Mouse (Mus musculus) adrenal gland, postnatal 14 days (tissue): ENCODE data around the gene 1810024B03Rik. TPM values are rescaled to one million over a fixed set of nuclear protein-coding genes. Genes with fewer than 3 reads are reported as not detected.
A peak's percentile ranks its signal among the peaks of the same experiment; 100 is the strongest.

Source experiments
- DNase-seq: peaks from one replicate; pipeline ENCODE4 v3.0.0; 2021; ENCODE audit warnings: mixed read lengths
- total RNA-seq: library from RNA; stranded (reverse); gene quantifications from 2 replicates; pipeline ENCODE4 v1.2.3, GENCODE M21; 2021

The 1810024B03Rik gene
- total RNA-seq, 1 experiment from 2014 or later = 1.5 TPM

DNA sequence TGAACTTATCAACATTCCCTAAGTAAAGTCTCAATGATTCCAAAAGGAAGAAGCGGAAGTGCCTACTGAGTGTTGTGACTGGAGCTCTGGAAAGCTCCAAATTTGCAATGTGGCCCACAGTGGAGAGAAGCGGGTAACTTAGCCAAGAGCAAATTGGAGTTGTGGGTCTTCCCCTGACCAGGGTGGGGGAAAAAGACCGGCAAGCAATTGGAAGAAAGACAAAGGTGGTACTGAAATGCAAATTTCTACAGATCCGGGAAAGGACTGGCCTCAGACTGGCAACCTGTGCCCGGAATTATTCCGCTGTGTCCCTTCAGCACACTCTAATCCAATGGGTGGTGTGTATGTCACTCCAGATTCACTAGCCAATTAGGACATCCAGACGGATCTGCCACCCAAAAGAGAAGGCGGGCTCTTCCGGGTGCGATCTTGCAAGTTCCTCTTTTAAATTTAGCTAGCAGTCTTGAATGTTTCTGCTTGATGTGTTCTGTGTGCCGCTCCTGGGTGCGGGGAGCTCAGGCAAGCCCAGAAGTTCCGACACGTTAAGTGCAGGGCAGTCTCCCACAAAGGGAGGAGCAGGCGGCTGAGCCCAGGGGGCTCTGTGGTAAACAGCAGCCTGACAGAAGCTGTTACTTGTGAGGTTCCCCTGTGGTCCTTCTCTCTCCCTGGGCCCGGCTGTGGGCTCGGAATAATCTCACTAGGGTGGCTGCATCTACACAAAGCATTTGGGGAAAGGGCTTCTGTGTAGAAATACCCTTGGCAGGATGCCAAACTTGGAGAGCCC lies 25.3 kb downstream of the 1810024B03Rik start:
- DNase-seq = peak; percentile 89

- DNase-seq = peak; percentile 28
Measured at GRCm38 (mm10) chr2:127166261-127166660, 41.8 kb downstream of the 1810024B03Rik start.

GRCm38 (mm10) chr2:127165675-127166074 lies 42.4 kb downstream of the 1810024B03Rik start:
- DNase-seq = no peak

DNA sequence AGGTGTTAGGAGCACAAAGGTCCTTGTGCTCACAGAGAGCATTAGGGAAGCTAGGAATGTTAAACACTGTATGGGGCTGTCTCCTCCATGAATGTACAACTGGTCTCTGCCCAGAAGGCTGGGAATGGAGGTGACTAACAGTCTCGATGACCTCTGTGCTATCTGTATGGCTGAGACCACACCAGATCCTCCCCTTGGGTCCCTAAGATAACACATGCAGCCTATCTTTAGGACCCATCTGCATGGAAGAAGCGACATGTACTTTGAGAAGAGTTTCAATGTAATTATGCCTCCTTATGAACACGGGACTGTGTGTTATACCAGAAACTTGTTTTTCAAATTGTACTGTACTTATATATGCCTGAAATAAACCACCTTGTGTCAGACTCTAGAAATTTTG lies 62.4 kb downstream of the 1810024B03Rik start:
- no peak for DNase-seq

GRCm38 (mm10) chr2:127143158-127144063 lies 64.7 kb downstream of the 1810024B03Rik start, which contains the start of gene Itpripl1:
Gene Itpripl1, minus strand, starts transcription at chr2:127143442.
- DNase-seq = peak; percentile 86

DNA sequence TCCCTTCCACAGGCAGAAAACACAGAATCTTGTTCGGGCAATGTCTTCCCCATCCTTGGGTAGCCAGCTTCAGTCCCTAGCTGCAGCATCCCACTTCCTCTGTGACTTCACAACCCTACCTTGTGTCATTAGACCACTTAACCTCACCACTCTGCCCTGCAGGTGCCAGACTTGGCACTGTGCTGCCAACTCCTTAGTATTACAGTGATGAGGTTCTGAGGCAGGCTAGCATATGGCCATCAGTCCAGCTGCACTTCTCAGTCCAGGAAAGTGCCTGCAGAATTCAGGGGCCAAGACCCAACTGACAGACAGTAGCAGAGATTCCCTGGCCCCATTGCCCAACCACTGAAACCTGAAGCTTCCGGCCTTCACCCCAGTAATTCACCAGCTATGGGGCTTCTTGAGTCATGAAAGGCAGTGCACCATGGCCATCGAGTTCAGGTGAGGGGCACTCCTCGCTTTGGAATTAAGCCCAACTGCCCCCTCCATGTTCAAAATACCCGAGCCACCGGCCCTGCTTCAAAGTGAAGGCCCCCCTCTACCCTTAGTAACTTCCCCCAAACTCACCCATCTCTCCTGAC lies 65.4 kb downstream of the 1810024B03Rik start:
- no peak for DNase-seq

DNA sequence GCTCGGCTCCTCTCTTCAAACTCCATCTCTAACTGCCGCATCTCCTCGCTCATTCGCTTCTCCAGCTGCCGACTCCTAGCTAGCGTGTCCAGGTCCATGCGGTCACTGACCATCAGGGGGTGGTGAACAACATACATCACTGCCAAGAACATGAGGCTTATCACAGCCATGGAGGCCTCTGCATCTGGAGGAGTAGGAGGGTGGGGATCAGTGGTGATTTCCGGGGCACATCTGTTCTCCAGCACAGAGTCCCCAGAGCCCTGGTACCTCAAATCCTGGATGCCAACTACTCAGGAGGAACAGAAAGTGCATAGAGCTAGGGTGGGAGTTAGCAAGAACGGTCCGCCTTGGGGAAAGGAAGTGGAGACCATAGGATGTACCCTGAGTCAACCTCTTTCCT lies 66.0 kb downstream of the 1810024B03Rik start:
- DNase-seq = no peak

GRCm38 (mm10) chr2:127140011-127140410 lies 68.1 kb downstream of the 1810024B03Rik start:
- no peak for DNase-seq

DNA sequence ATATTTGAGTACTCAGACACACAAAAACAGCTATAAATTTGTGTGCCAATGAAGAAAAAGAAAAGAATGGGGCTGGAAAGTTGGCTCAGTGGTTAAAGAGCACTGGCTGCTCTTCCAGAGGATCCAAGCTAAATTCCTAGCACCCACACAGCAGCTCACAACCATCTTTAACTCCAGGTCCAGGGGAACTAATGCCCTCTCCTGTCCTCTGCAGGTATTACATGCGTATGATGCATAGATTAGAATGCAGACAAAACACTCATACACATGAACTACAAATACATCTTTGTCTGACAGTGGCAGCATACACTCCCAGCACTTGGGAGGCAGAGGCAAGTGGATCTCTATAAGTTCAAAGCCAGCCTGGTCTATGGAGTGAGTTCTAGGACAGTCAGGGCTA lies 68.5 kb downstream of the 1810024B03Rik start:
- no peak for DNase-seq

DNA sequence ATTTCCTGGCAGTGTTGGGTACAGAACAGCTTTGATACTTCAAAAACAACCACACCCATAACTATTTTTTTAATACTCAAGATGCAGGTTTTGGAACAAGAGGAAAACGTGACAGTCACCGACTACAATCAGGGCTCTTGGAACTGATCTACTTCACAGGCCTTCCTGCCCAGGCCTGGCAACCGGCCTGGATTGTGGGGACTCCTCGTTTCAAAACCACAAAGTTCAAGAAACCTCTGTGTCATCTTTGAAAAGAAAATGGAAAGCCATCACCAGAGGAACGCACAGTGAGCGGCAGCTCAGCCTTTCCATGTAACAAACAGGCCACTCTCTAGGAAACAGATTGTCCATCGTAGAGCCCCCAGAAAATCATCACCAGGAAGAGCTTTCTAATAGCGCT lies 69.0 kb downstream of the 1810024B03Rik start:
- DNase-seq = no peak

DNA sequence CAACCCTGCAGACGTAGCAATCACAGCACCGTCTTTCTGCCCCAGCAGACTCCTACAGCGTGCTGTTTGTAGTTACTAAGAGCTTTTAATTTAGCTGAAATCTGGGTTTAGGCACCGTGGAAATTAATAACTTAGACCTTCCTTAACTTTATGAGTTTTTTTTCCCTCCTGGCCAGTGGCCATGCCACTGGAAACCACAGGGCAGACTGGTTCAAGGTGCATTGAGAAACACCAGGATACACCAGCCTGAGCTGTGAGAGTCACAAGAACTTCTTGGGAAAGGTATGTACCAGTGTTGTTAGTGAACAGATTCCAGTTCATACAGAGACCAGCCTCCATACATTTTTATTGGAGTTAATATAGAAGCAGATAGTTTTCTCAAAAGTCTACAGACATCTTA lies 69.6 kb downstream of the 1810024B03Rik start:
- no peak for DNase-seq

DNA sequence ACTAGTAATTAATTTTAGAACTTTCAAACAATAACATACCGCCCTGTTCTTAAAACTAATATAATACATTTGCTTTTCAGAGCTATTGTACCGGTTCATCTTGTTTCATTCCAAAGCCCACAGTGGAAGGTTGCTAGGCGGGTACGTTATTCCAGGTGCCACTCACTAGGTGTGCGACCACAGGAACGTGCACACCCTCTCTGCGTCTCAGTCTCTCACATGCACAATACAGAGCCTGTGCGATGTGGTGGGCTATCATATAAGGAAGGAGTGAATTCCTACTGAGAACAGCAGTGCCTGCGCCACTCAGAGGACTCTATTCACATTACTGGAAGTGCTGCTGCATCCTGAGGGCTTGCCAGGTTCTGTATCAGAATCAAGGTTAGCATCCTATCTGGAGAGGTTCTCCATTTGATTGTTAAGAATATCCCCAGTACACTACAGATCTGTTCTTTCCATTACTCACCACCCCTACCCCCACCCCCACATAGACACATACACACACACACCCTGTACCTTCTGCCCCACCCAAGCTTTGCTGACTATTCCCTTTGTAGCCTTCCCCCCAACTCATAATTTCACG lies 70.2 kb downstream of the 1810024B03Rik start:
- no peak for DNase-seq

DNA sequence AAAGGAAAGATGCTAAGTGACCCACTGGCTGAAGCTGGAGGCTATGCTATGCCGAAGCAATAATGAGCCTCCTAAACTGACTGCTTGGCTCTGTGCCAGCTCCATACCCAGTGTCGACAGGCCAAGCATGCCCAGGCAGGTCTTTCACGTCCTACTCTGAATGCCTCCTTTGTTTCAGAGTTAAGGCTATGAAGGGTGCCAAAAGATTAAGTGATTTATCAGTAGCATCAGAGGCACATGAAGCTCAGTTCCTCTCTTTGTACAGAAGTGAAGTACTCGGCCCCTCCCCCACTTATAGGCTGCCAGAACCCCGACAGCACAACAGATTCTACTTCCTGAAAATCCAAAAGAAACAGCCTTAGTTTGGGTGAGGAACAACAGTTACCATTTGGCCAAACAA lies 71.1 kb downstream of the 1810024B03Rik start:
- DNase-seq = peak; percentile 43

Other genes starting within 250 kb of the 1810024B03Rik start
- 10.5 TPM in 2 replicates for gene Ap4e1, start 199.6 kb downstream of the 1810024B03Rik start, total RNA-seq
- gene Blvra, start 137.6 kb downstream of the 1810024B03Rik start, total RNA-seq = 33.6 and 33.7 TPM in 2 replicates
- gene Ncaph, start 74.3 kb downstream of the 1810024B03Rik start, total RNA-seq = 16.0 TPM in 2 replicates
- 13.8 and 14.4 TPM in 2 replicates for gene Itpripl1, start 64.8 kb downstream of the 1810024B03Rik start, total RNA-seq
- 67.1 and 69.7 TPM in 2 replicates for gene Snrnp200, start 106 bp upstream of the 1810024B03Rik start, total RNA-seq
- 93.5 and 101 TPM in 2 replicates for gene Ciao1, start 39.5 kb upstream of the 1810024B03Rik start, total RNA-seq
- gene Tmem127, start 39.6 kb upstream of the 1810024B03Rik start, total RNA-seq = 65.1 and 65.3 TPM in 2 replicates
- 123 and 134 TPM in 2 replicates for gene Stard7, start 61.9 kb upstream of the 1810024B03Rik start, total RNA-seq
- gene Dusp2, start 127.9 kb upstream of the 1810024B03Rik start, total RNA-seq = 1.9 and 9.9 TPM in 2 replicates
- gene Astl, start 130.4 kb upstream of the 1810024B03Rik start, total RNA-seq = not detected in 2 replicates
- gene Adra2b, start 154.9 kb upstream of the 1810024B03Rik start, total RNA-seq = 2.6 TPM in 2 replicates
- 0.37 and 0.38 TPM in 2 replicates for gene Gpat2, start 216.9 kb upstream of the 1810024B03Rik start, total RNA-seq
- gene Fahd2a, start 236.3 kb upstream of the 1810024B03Rik start, total RNA-seq = 48.1 and 48.5 TPM in 2 replicates